Mouse (Mus musculus): ENCODE results near the gene Gm37240. TPM values are rescaled to one million over a fixed set of nuclear protein-coding genes. Genes with fewer than 3 reads are reported as not detected.

Gene Gm37240
- polyA plus RNA-seq, 1 experiment from 2014 or later: 11.4 TPM

DNA sequence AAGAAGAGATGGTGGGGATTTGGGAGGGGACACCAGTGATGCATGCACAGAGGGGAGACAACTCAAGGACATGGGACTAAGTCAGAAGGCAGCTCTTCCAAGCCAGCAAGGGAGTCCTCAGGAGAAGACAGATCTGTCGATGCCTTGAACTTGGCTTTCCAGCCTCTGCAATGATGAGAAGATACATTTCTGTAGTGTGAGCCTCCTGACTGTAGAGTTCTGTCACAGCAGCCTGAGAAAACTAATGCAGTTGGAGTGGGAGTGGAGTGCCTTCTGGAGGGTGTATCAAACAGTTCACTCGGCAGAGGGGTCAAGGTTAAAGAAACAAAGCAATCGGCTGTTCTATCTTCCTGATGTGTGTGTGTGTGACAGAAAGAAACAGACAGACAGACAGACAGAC, 546.8 kb downstream of the Gm37240 start:
- no peaks in the 10 kb centered on the region for H3K9me3 ChIP-seq (replicated peaks; ENCODE audit: control insufficient read depth, low read length)
- H3K27me3 ChIP-seq (ENCODE audit: control insufficient read depth, insufficient read depth, low read length): no peaks in the 10 kb centered on the region
- no peaks in the 10 kb centered on the region for H3K36me3 ChIP-seq (ENCODE audit: control insufficient read depth, insufficient read depth, low read length)
- no peak overlapping the region for H3K9ac ChIP-seq (ENCODE audit: low read length)
- no peak overlapping the region for H3K4me2 ChIP-seq (ENCODE audit: low read depth, low read length)
- H3K27ac ChIP-seq (ENCODE audit: low read length): no peak overlapping the region
- no peak for ATAC-seq (ENCODE audit: insufficient read depth, low FRiP score)
- WGBS: 22% methylated on average over 3 of the region's 3 CpGs
- H3K4me1 ChIP-seq (ENCODE audit: control insufficient read depth, insufficient read depth, low read length): no peaks in the 10 kb centered on the region
- no peak overlapping the region for H3K4me3 ChIP-seq (replicated peaks; ENCODE audit: low read length)

DNA sequence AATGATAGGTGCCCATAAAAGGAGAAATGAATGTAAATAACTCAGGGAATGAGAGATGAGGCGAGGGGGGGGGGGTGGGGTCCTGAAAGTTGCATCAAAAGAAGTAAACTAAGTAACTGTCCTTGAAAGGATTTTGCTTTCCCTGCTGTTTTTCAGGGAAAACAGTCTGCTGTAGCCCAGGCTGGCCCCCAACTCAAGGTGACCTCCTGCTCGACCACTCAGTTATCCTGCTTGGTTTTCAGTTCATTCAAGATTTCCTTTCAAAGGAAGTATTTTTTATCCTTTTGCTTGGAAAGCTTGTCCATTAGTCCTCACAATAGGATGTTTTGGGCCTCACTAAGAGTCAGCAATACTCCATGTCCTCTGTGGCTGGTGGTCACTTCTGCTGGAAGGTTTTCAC, 547.4 kb downstream of the Gm37240 start:
- 74% methylated on average over 2 of the region's 2 CpGs for WGBS
- no peak for ATAC-seq (ENCODE audit: insufficient read depth, low FRiP score)
- Histone ChIP-seq H3K9me3 (replicated peaks; ENCODE audit: control insufficient read depth, low read length) (no peaks in the 10 kb centered on the region), H3K4me1 (ENCODE audit: control insufficient read depth, insufficient read depth, low read length) (no peaks in the 10 kb centered on the region), H3K4me2 (ENCODE audit: low read depth, low read length) (no peak overlapping the region), H3K27ac (ENCODE audit: low read length) (no peak overlapping the region), H3K9ac (ENCODE audit: low read length) (no peak overlapping the region), H3K27me3 (ENCODE audit: control insufficient read depth, insufficient read depth, low read length) (no peaks in the 10 kb centered on the region), H3K4me3 (replicated peaks; ENCODE audit: low read length) (no peak overlapping the region), H3K36me3 (ENCODE audit: control insufficient read depth, insufficient read depth, low read length) (no peaks in the 10 kb centered on the region)

DNA sequence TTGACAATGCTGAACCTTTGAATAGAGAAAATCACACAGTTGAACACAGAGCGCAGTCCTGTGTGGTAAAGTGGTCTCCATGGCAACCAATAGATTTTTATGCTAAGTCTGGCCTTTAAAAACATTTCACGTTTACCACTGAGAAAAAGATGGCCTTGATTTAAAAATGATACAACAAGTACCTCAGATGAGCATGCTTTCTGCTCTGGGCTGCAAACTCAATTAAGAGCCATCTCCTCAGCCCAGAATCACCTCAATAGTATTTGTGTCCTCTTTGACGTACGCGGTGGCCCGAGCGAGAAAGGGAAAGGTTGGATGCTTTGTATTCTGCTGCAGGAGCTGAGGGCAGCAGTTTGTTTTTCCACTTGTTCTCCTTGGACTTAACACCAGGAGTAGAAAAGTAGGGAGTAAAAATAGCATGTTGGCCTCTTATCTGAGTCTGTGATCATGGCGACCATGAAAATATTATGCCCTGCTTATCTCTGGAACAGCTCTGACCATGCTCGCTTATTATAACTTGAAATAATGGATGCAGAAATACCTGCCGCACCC, 548.0 kb downstream of the Gm37240 start:
- no peak for ATAC-seq (ENCODE audit: insufficient read depth, low FRiP score)
- H3K27ac ChIP-seq (ENCODE audit: low read length): no peak overlapping the region
- H3K27me3 ChIP-seq (ENCODE audit: control insufficient read depth, insufficient read depth, low read length): no peaks in the 10 kb centered on the region
- no peak overlapping the region for H3K9ac ChIP-seq (ENCODE audit: low read length)
- no peak overlapping the region for H3K4me2 ChIP-seq (ENCODE audit: low read depth, low read length)
- no peaks in the 10 kb centered on the region for H3K4me1 ChIP-seq (ENCODE audit: control insufficient read depth, insufficient read depth, low read length)
- H3K36me3 ChIP-seq (ENCODE audit: control insufficient read depth, insufficient read depth, low read length): no peaks in the 10 kb centered on the region
- no peak overlapping the region for H3K4me3 ChIP-seq (replicated peaks; ENCODE audit: low read length)
- H3K9me3 ChIP-seq (replicated peaks; ENCODE audit: control insufficient read depth, low read length): no peaks in the 10 kb centered on the region
- WGBS: 81% methylated on average over 10 of the region's 10 CpGs

DNA sequence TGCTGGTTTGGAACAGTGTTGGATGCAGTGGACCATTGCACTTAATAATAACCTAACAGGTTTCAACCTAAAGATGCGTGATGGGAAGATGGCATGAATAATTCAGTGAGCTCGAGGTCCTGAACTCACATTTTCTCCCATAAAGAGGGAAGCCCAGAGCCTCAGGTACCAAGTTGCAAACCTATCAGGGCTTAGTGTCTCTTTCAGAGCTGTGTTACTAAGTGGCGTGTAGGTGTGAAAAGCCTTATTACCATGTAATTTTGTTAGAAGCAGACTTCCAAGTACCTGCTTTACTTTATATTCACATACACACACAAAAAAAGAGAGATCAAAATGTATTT, 548.6 kb downstream of the Gm37240 start:
- H3K27me3 ChIP-seq (ENCODE audit: control insufficient read depth, insufficient read depth, low read length): no peaks in the 10 kb centered on the region
- H3K9ac ChIP-seq (ENCODE audit: low read length): no peak overlapping the region
- no peak for ATAC-seq (ENCODE audit: insufficient read depth, low FRiP score)
- H3K36me3 ChIP-seq (ENCODE audit: control insufficient read depth, insufficient read depth, low read length): no peaks in the 10 kb centered on the region
- no peak overlapping the region for H3K27ac ChIP-seq (ENCODE audit: low read length)
- no peak overlapping the region for H3K4me3 ChIP-seq (replicated peaks; ENCODE audit: low read length)
- H3K9me3 ChIP-seq (replicated peaks; ENCODE audit: control insufficient read depth, low read length): no peaks in the 10 kb centered on the region
- no peaks in the 10 kb centered on the region for H3K4me1 ChIP-seq (ENCODE audit: control insufficient read depth, insufficient read depth, low read length)
- WGBS: 84% methylated on average over 3 of the region's 3 CpGs
- no peak overlapping the region for H3K4me2 ChIP-seq (ENCODE audit: low read depth, low read length)

DNA sequence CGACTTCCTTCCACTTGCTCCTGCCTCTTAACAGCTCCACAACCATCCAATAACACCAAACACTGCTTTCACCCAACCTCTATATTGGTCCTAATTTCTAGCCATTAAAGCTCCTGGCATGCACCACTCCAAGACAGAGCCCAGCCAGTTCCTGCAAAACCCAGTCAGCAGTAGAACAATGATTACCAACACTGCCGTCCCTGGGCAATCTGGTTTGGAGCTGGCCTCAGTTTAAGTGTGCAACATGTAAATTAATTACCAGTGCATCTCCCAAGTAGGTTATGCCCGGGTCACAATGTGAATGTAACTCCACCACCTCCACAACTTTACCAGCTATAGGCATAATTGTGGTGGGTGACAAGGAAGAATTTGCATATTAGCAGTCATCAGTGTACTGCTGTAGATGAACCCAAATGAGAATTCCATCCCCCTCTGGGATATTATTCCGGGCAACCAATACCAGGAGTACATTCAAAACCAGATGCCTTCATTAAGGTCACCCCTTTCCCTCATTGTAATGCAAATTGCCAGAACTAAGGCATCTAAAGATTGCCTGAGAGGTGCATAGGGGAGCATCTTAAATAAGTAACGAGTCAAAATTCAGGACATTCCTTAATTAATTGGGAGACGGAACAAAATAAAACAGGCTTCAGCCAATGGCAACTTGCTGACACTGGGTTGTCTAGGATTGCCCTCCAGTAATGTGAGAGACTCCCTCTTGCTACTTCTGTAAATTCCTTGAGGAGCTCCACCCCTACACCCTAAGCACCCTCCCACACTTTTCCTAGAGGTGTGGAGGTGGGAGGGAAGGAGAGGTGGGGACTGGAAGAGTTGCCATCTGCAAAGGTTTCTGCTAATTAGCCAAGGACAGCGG, 549.2 kb downstream of the Gm37240 start:
- WGBS: 85% methylated on average over 7 of the region's 7 CpGs
- no peak for ATAC-seq (ENCODE audit: insufficient read depth, low FRiP score)
- H3K4me3 ChIP-seq (replicated peaks; ENCODE audit: low read length): no peak overlapping the region
- no peaks in the 10 kb centered on the region for H3K9me3 ChIP-seq (replicated peaks; ENCODE audit: control insufficient read depth, low read length)
- no peak overlapping the region for H3K9ac ChIP-seq (ENCODE audit: low read length)
- no peaks in the 10 kb centered on the region for H3K36me3 ChIP-seq (ENCODE audit: control insufficient read depth, insufficient read depth, low read length)
- no peak overlapping the region for H3K4me2 ChIP-seq (ENCODE audit: low read depth, low read length)
- H3K27me3 ChIP-seq (ENCODE audit: control insufficient read depth, insufficient read depth, low read length): no peaks in the 10 kb centered on the region
- H3K4me1 ChIP-seq (ENCODE audit: control insufficient read depth, insufficient read depth, low read length): no peaks in the 10 kb centered on the region
- no peak overlapping the region for H3K27ac ChIP-seq (ENCODE audit: low read length)

DNA sequence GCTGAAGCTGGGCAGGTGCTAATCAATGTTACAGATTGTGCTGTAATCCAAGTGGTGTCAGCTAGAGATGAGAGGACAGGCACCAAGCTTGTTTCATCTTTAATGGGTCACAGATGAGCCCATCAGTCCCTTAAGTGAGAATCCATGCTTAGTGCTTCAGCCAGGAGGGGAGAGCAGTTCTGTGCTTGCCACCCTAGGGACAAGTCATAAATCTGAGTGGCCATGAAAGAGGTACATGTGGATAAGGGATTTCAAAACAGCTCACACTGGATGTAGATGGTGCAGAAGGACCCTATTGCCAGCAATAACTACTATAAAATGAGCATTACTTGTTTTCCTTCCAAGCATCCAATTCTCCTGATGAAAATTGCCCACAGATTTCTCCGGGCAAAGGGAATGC, 551.8 kb downstream of the Gm37240 start:
- Histone ChIP-seq H3K4me1 (ENCODE audit: control insufficient read depth, insufficient read depth, low read length) (no peaks in the 10 kb centered on the region), H3K4me2 (ENCODE audit: low read depth, low read length) (no peak overlapping the region), H3K4me3 (replicated peaks; ENCODE audit: low read length) (no peak overlapping the region), H3K27me3 (ENCODE audit: control insufficient read depth, insufficient read depth, low read length) (no peaks in the 10 kb centered on the region), H3K36me3 (ENCODE audit: control insufficient read depth, insufficient read depth, low read length) (no peaks in the 10 kb centered on the region), H3K9me3 (replicated peaks; ENCODE audit: control insufficient read depth, low read length) (no peaks in the 10 kb centered on the region), H3K27ac (ENCODE audit: low read length) (no peak overlapping the region), H3K9ac (ENCODE audit: low read length) (no peak overlapping the region)
- ATAC-seq (ENCODE audit: insufficient read depth, low FRiP score): no peak
- 71% methylated on average over 1 of the region's 1 CpGs for WGBS

DNA sequence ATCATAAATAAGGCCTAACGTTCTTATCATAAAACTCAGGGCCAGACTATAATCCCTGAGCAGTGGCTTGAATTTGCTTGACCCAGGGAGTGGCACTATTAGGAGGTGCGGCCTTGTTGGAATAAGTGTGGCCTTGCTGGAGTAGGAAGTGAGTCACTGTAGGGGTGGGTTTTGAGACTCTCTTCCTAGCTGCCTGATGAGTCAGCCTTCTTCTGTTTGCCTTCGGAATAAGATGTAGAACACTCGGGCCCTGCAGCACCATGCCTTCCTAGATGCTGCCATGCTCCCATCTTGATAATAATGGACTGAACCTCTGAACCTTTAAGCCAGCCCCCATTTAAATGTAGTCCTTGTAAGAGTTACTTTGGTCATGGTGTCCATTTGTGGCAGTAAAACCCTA, 555.0 kb downstream of the Gm37240 start:
- H3K9me3 ChIP-seq (replicated peaks; ENCODE audit: control insufficient read depth, low read length): no peaks in the 10 kb centered on the region
- H3K27ac ChIP-seq (ENCODE audit: low read length): no peak overlapping the region
- H3K9ac ChIP-seq (ENCODE audit: low read length): no peak overlapping the region
- ATAC-seq (ENCODE audit: insufficient read depth, low FRiP score): no peak
- no peak overlapping the region for H3K4me3 ChIP-seq (replicated peaks; ENCODE audit: low read length)
- H3K27me3 ChIP-seq (ENCODE audit: control insufficient read depth, insufficient read depth, low read length): no peaks in the 10 kb centered on the region
- H3K4me1 ChIP-seq (ENCODE audit: control insufficient read depth, insufficient read depth, low read length): no peaks in the 10 kb centered on the region
- no peak overlapping the region for H3K4me2 ChIP-seq (ENCODE audit: low read depth, low read length)
- H3K36me3 ChIP-seq (ENCODE audit: control insufficient read depth, insufficient read depth, low read length): no peaks in the 10 kb centered on the region
- 82% methylated on average over 4 of the region's 4 CpGs for WGBS

DNA sequence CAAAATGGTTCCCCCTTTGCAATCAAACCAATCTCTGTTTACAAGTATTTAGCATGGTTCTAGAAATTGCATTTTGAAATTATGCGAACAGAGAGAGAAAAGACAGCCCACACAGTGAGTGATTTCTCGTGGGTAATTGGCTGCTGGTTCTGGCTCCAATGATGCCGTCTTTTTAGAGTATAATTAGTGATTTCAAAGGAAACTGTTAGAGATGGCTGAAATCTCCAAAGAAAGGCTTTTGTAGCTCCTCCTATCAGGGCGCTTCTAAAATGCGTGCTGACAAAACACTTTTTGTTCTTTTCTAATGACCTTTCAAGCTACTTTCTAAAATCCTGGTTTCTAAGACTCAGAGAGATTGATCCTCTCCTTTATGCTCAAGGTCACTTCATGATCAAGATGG, 569.1 kb downstream of the Gm37240 start:
- no peak for ATAC-seq (ENCODE audit: insufficient read depth, low FRiP score)
- no peaks in the 10 kb centered on the region for H3K36me3 ChIP-seq (ENCODE audit: control insufficient read depth, insufficient read depth, low read length)
- H3K27me3 ChIP-seq (ENCODE audit: control insufficient read depth, insufficient read depth, low read length): no peaks in the 10 kb centered on the region
- no peak overlapping the region for H3K9ac ChIP-seq (ENCODE audit: low read length)
- H3K27ac ChIP-seq (ENCODE audit: low read length): no peak overlapping the region
- no peak overlapping the region for H3K4me3 ChIP-seq (replicated peaks; ENCODE audit: low read length)
- 74% methylated on average over 5 of the region's 5 CpGs for WGBS
- H3K4me2 ChIP-seq (ENCODE audit: low read depth, low read length): no peak overlapping the region
- 0 out of 2 replicates have a peak, but pooled peaks cover 5% of the 10 kb centered on the region for H3K4me1 ChIP-seq (ENCODE audit: control insufficient read depth, insufficient read depth, low read length)
- H3K9me3 ChIP-seq (replicated peaks; ENCODE audit: control insufficient read depth, low read length): no peaks in the 10 kb centered on the region

DNA sequence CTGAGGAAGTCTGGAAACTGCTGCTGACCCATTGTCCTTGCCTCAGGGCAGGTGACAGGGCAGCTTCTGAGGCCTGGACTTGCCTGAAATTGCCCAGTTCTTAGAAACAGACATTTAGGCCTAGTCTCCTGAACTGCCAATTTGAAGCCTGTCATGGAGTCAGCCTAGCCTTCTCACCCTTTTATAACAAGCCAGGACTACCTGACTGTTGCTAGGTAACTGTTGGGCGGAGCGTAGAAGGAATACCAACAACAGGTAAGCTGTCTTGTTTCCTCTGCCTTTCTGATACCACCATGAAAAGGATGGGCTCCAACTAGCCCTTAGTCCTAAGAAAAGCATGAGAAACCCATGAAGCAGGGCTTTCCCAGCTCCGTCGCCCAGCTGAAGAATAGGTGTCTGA, 570.0 kb downstream of the Gm37240 start:
- Histone ChIP-seq H3K9me3 (replicated peaks; ENCODE audit: control insufficient read depth, low read length) (no peaks in the 10 kb centered on the region), H3K27ac (ENCODE audit: low read length) (no peak overlapping the region), H3K4me1 (ENCODE audit: control insufficient read depth, insufficient read depth, low read length) (0 out of 2 replicates have a peak, but pooled peaks cover 5% of the 10 kb centered on the region), H3K4me3 (replicated peaks; ENCODE audit: low read length) (no peak overlapping the region), H3K4me2 (ENCODE audit: low read depth, low read length) (no peak overlapping the region), H3K9ac (ENCODE audit: low read length) (no peak overlapping the region), H3K27me3 (ENCODE audit: control insufficient read depth, insufficient read depth, low read length) (no peaks in the 10 kb centered on the region), H3K36me3 (ENCODE audit: control insufficient read depth, insufficient read depth, low read length) (no peaks in the 10 kb centered on the region)
- no peak for ATAC-seq (ENCODE audit: insufficient read depth, low FRiP score)
- WGBS: 90% methylated on average over 4 of the region's 4 CpGs
